Mouse (Mus musculus) midbrain, embryonic 11.5 days (tissue): ENCODE data around the gene Pofut2. TPM values are rescaled to one million over a fixed set of nuclear protein-coding genes. Genes with fewer than 3 reads are reported as not detected.

Experiments
- polyA plus RNA-seq: library from polyadenylated mRNA; unstranded; fragments of >200 nt; fragmentation: Nextera tagmentation; extraction: Ambion mirVana; gene quantifications from 2 replicates; pipeline ENCODE4 v1.2.1, GENCODE M21; 2014

Pofut2 gene
- polyA plus RNA-seq, 1 experiment from 2014 or later: 69.7 TPM

Other genes starting within 250 kb of the Pofut2 start
- gene Slc19a1, start 227.0 kb upstream of the Pofut2 start, polyA plus RNA-seq: 27.5 and 29.5 TPM in 2 replicates
- 46.8 and 52.2 TPM in 2 replicates for gene Col18a1, start 92.7 kb upstream of the Pofut2 start, polyA plus RNA-seq
- gene Adarb1, start 159.1 kb downstream of the Pofut2 start, polyA plus RNA-seq: 5.8 and 7.4 TPM in 2 replicates